Mouse (Mus musculus): ENCODE data around the gene Sly. TPM values are rescaled to one million over a fixed set of nuclear protein-coding genes. Genes with fewer than 3 reads are reported as not detected.

Gene Sly
- polyA plus RNA-seq (2021; fragmentation: Nextera tagmentation): not detected in 2 replicates
- long read RNA-seq, experiment 1: 0 reads
- long read RNA-seq, experiment 2: 0 reads

DNA sequence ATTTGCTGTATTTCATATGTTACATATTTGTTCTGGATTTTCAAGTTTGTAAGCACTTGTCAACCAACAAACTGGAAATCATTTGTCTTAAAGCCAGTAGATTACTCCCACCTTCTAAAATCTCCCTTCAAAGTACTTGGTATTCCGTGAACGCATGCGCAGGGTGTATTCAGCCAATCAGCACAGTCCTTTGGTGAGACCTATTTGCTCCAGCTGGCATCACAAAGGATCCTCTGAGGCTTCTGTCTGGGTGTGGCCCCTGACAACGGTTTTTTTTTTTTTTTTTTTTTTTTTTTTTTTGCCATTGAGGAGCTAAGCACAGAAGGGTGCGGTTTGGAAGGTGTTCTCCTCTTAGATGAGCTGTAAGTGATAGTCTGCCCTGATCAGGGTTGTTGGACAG lies at the start of gene Sly:
Sly (plus strand) TSS at position 301 of the 400 bp plus-strand sequence.

Measured in left cerebral cortex, adult 6 months (tissue).